Mouse (Mus musculus) kidney, embryonic 14.5 days (tissue): ENCODE measurements around the gene Pcolce2. TPM values are rescaled to one million over a fixed set of nuclear protein-coding genes. Genes with fewer than 3 reads are reported as not detected.

Source experiments
- ATAC-seq: fragments of 200-750 bp; cut with Nextera tagmentation; 2 replicates; pipeline ENCODE4 v1.8.0; 2017; ENCODE audit warnings: moderate number of reproducible peaks, mild to moderate bottlenecking, moderate TSS enrichment, moderate library complexity; ENCODE audit not compliant: low FRiP score, low TSS enrichment
- H3K27ac ChIP-seq: fragments of 300-500 bp; sonication (generic); 2 replicates; pipeline ENCODE4 v1.5.1; 2014; ENCODE audit warnings: low read depth, mild to moderate bottlenecking, low read length, moderate library complexity, mixed read lengths
- H3K27me3 ChIP-seq: fragments of 300-500 bp; sonication (generic); 2 replicates; pipeline ENCODE4 v1.6.1; 2014; ENCODE audit warnings: mild to moderate bottlenecking, low read length; ENCODE audit not compliant: control insufficient read depth, insufficient read depth
- H3K36me3 ChIP-seq: fragments of 300-500 bp; sonication (generic); 2 replicates; pipeline ENCODE4 v1.6.1; 2014; ENCODE audit warnings: low read length, mixed read lengths; ENCODE audit not compliant: control insufficient read depth, insufficient read depth
- H3K4me1 ChIP-seq: fragments of 300-500 bp; sonication (generic); 2 replicates; pipeline ENCODE4 v1.6.1; 2014; ENCODE audit warnings: low read length, mixed read lengths; ENCODE audit not compliant: control insufficient read depth, insufficient read depth
- H3K4me2 ChIP-seq: fragments of 300-500 bp; sonication (generic); replicated peaks from 2 replicates; pipeline ENCODE4 v1.6.1; 2014; ENCODE audit warnings: low read depth, mild to moderate bottlenecking, low read length
- H3K4me3 ChIP-seq: fragments of 300-500 bp; sonication (generic); 2 replicates; pipeline ENCODE4 v1.5.1; 2014; ENCODE audit warnings: mild to moderate bottlenecking, low read length
- H3K9ac ChIP-seq: fragments of 300-500 bp; sonication (generic); 2 replicates; pipeline ENCODE4 v1.6.1; 2014; ENCODE audit warnings: low read depth, mild to moderate bottlenecking, low read length, moderate library complexity
- H3K9me3 ChIP-seq: fragments of 300-500 bp; sonication (generic); 2 replicates; pipeline ENCODE4 v1.6.1; 2016; ENCODE audit warnings: low read length; ENCODE audit not compliant: control insufficient read depth
- WGBS: fragments of 180-500 bp; shearing (Covaris S2); extraction: QIAGEN DNeasy Blood & Tissue Kit; methylation state at CpG from one replicate; pipeline ENCODE4 v1.1.7; 2014; 5-methylcytosine and 5-hydroxymethylcytosine counted together
- polyA plus RNA-seq: library from polyadenylated mRNA; unstranded; fragments of >200 nt; fragmentation: Nextera tagmentation; extraction: Ambion mirVana; gene quantifications from 2 replicates; pipeline ENCODE4 v1.2.1, GENCODE M21; 2014

Gene Pcolce2
- 1.5 and 1.6 TPM in 2 replicates for polyA plus RNA-seq

DNA sequence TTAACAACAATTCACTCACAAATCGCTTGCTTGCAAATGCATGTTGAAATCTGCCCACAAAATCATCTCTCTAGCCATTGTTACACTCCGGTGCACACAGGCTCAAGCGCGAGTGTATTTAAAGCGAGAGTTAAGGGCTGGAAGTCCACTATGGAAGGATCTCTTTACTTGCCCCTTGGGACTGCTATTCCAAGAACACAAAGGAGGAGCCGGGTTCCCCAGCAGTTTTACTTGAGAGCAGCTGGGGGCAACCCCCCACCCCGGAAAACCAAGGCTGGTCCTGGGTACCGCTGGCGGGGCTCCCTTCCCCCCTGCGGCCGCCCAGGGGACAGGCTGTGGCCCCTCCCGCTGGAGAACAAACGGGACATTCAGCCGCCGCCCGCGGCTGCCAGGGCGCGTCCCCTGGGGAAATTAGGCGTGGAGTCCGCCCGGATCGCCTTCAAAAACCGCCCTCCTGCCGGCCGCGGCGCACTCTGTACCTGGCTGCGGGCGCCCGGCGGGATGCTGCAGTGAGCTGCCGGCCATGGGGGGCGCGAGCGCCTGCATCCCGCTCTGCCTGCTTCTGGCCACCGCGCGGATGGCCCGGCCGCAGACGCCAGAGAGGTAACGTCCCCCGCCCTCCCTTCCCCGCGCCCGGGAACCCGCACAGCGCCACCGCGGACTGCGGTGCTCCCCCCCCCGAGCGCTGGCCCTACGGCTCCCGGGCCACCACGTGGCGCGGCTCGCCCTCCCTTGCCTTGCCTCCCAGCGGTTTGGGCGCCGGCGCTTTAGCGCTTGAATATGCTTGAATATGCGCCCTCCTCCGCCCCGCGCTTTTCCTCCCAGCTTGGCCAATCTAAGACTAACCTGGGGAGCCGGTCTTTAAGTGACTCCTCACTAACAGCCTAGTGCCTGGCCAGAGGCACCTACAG, at the start of gene Pcolce2:
Gene Pcolce2 (plus strand): TSS at position 331 of the 911 bp plus-strand sequence.
- WGBS = under 1% methylated on average over 56 of the region's 71 CpGs
- Histone ChIP-seq H3K9ac (peak within 1 kb of the TSS; percentile 65), H3K27ac (no peak within 1 kb of the TSS), H3K4me3 (peak within 1 kb of the TSS; percentile 62), H3K4me1 (no peaks in the 10 kb centered on the region), H3K9me3 (no peaks in the 10 kb centered on the region), H3K4me2 (peak within 1 kb of the TSS; percentile 99), H3K27me3 (peaks cover 18% of the 10 kb centered on the region; the same call in 1 of the 2 replicates), H3K36me3 (no peaks in the 10 kb centered on the region)
- peak; percentile 90 for ATAC-seq

DNA sequence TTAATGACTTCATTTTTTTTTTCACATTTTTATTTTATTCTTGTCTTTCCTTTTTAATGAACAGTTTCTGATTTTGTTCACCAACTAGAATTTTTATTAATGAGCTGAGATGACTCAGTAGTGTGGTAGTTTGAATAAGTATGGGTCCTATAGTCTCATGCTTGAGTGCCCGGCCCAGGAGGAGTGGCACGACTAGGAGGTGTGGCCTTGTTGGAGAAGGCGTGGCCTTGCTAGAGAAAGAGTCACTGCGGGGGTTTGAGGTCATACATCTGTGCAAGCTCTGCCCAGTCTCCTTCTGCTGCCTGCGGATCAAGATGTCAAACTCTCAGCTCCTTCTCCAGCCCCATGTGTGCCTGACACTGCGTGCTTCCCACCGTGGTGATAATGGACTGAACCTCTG, 49.3 kb upstream of the Pcolce2 start:
- no peak for ATAC-seq
- Histone ChIP-seq H3K4me1 (no peaks in the 10 kb centered on the region), H3K9ac (no peak overlapping the region), H3K27me3 (no peaks in the 10 kb centered on the region), H3K9me3 (no peaks in the 10 kb centered on the region), H3K4me3 (no peak overlapping the region), H3K27ac (no peak overlapping the region), H3K36me3 (no peaks in the 10 kb centered on the region), H3K4me2 (no peak overlapping the region)
- 92% methylated on average over 7 of the region's 7 CpGs for WGBS

DNA sequence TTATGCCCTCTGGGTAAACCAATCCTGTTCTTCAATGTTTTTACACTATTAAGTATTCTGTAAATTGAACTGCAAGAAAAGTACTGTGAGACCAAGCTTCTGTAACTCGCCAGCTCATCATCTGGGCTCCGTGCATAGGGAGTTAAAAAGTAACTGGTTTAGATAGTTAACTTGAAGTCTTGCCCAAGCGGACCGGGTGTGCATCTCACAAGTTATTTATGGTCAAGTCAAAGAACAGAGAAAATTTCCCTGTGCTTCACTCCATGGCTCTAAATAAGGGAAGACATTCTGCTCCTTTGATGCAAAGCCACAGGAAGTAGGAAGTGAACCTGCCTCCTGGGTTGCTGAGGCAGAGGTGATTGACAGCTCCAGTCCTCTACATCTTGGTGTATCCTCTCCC, 43.1 kb upstream of the Pcolce2 start:
- H3K27me3 ChIP-seq = no peaks in the 10 kb centered on the region
- H3K9ac ChIP-seq = no peak overlapping the region
- H3K4me2 ChIP-seq = no peak overlapping the region
- no peaks in the 10 kb centered on the region for H3K4me1 ChIP-seq
- H3K36me3 ChIP-seq = no peaks in the 10 kb centered on the region
- no peak overlapping the region for H3K4me3 ChIP-seq
- H3K27ac ChIP-seq = no peak overlapping the region
- ATAC-seq = no peak
- no peaks in the 10 kb centered on the region for H3K9me3 ChIP-seq
- WGBS = 60% methylated on average over 4 of the region's 4 CpGs

DNA sequence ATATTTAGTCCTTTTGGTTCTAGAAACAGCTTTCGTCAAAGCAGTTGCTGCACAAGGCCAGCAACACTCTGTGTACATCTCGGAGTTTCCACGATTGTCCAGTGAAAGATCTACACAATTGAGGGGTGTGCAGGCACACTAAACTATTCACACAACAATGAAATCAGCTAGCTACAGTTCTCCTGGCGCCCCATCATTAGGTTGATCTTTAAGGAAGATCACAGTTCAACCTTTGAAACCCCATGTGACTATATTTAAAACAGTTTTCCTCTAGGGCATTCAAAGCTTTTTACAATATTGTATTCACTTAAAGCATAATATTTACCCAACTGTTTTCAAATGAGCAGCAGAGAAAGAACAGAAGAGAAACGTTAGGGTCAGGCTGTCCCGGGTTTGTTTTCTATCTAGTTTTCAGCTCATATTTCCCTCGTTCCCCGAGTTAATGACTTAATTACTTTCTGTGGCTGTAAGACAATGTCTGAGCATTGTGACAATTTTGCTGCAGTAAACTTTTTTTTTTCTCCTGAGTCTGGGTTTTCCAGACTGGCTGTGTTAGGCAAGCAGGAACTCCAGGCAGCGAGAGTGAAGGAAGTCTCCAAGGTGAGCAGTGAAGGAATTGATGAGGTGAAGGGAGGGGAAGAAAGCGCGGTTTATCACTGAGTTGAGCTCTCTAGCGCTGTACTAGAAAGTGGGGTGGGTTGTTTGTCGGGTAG, 39.8 kb upstream of the Pcolce2 start:
- Histone ChIP-seq H3K4me2 (peak overlapping the region; percentile 19; the same call in 1 of the 2 replicates), H3K27ac (no peak overlapping the region), H3K9ac (no peak overlapping the region), H3K9me3 (no peaks in the 10 kb centered on the region), H3K36me3 (no peaks in the 10 kb centered on the region), H3K27me3 (no peaks in the 10 kb centered on the region), H3K4me1 (no peaks in the 10 kb centered on the region), H3K4me3 (no peak overlapping the region)
- no peak for ATAC-seq
- WGBS = 36% methylated on average over 13 of the region's 13 CpGs

GRCm38 (mm10) chr9:95598179-95598721, 39.2 kb upstream of the Pcolce2 start:
- Histone ChIP-seq H3K27ac (no peak overlapping the region), H3K36me3 (no peaks in the 10 kb centered on the region), H3K9ac (no peak overlapping the region), H3K4me2 (peak overlapping the region; percentile 19; the same call in 1 of the 2 replicates), H3K9me3 (no peaks in the 10 kb centered on the region), H3K4me3 (no peak overlapping the region), H3K27me3 (no peaks in the 10 kb centered on the region), H3K4me1 (no peaks in the 10 kb centered on the region)
- WGBS = 45% methylated on average over 19 of the region's 19 CpGs
- ATAC-seq = no peak

DNA sequence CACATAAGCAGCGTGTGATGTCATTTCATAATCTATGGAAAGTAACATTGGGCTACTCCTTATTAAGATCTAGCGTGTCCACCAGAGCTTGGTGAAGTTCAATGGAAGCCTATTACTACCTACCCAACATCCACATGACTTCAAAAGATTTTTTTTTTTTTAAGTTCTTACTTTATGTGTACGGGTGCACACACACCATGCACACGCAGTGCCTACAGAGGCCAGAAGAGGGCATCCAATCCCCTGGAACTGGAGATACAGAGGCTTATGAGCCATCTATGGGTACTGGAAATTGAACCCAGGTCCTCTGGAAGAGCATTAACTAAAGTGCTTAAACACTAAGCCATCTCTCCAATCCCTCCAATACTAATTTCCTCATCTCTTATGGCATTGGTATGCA, 38.0 kb upstream of the Pcolce2 start:
- Histone ChIP-seq H3K4me1 (no peaks in the 10 kb centered on the region), H3K27me3 (no peaks in the 10 kb centered on the region), H3K27ac (no peak overlapping the region), H3K9me3 (no peaks in the 10 kb centered on the region), H3K4me3 (no peak overlapping the region), H3K9ac (no peak overlapping the region), H3K4me2 (no peak overlapping the region), H3K36me3 (no peaks in the 10 kb centered on the region)
- no peak for ATAC-seq
- WGBS = 87% methylated on average over 4 of the region's 4 CpGs

- Histone ChIP-seq H3K4me2 (no peak overlapping the region), H3K27me3 (no peaks in the 10 kb centered on the region), H3K27ac (no peak overlapping the region), H3K4me3 (no peak overlapping the region), H3K36me3 (no peaks in the 10 kb centered on the region), H3K9me3 (no peaks in the 10 kb centered on the region), H3K4me1 (no peaks in the 10 kb centered on the region), H3K9ac (no peak overlapping the region)
- ATAC-seq = no peak
- WGBS = 79% methylated on average over 3 of the region's 3 CpGs
Observed at GRCm38 (mm10) chr9:95602849-95603248, 34.6 kb upstream of the Pcolce2 start.

GRCm38 (mm10) chr9:95603316-95603715, 34.1 kb upstream of the Pcolce2 start:
- Histone ChIP-seq H3K36me3 (no peaks in the 10 kb centered on the region), H3K9me3 (no peaks in the 10 kb centered on the region), H3K27me3 (no peaks in the 10 kb centered on the region), H3K4me3 (no peak overlapping the region), H3K4me1 (no peaks in the 10 kb centered on the region), H3K27ac (no peak overlapping the region), H3K4me2 (no peak overlapping the region), H3K9ac (no peak overlapping the region)
- WGBS = 88% methylated on average over 9 of the region's 9 CpGs
- ATAC-seq = no peak

- H3K27me3 ChIP-seq = no peaks in the 10 kb centered on the region
- H3K36me3 ChIP-seq = no peaks in the 10 kb centered on the region
- no peak overlapping the region for H3K4me2 ChIP-seq
- H3K27ac ChIP-seq = no peak overlapping the region
- H3K4me1 ChIP-seq = no peaks in the 10 kb centered on the region
- ATAC-seq = no peak
- WGBS = 70% methylated on average over 5 of the region's 5 CpGs
- H3K9me3 ChIP-seq = no peaks in the 10 kb centered on the region
- no peak overlapping the region for H3K9ac ChIP-seq
- H3K4me3 ChIP-seq = no peak overlapping the region
Observed at GRCm38 (mm10) chr9:95607196-95607595, 30.2 kb upstream of the Pcolce2 start.
